Mouse (Mus musculus) 3134 (cell line): Measurements from ENCODE around the gene Mrpl12.

Experiments used
- DNase-seq: peaks from one replicate; pipeline ENCODE4 v3.0.0-alpha.2; 2011; ENCODE audit warnings: low spot score; ENCODE audit not compliant: insufficient read length; ENCODE audit errors: extremely low read depth

The Mrpl12 gene

GRCm38 (mm10) chr11:120535145-120535544 lies 50.7 kb downstream of the Mrpl12 start:
- DNase-seq, result no peak

GRCm38 (mm10) chr11:120535804-120536203 lies 51.4 kb downstream of the Mrpl12 start:
- no peak for DNase-seq

DNA sequence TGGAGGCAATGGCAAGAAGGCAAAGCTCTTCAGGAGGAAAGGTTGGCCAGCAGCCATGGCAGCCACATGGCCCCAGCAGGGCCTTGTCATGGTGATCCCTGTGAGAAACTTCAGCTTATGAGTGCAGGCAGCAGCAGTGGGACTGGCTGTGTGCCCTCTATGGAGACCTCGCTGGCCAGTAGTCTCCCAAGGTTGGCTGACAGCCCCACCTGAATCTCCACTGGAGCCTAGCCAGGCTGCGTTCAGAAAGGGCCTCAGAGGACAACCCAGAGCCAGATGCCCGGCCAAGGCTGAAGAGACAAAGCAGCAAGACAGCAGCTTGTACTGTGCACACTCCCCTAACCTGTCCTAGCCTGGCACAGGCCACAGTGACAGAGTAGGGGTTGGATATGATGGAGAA lies 54.1 kb downstream of the Mrpl12 start:
- peak; percentile 50 for DNase-seq
